Mouse (Mus musculus) gastrocnemius, postnatal 4 days (tissue): Measurements from ENCODE around the gene Cep126. TPM values are rescaled to one million over a fixed set of nuclear protein-coding genes. Genes with fewer than 3 reads are reported as not detected.

Source experiments
- total RNA-seq, 2 experiments: library from RNA; stranded (reverse); gene quantifications; 2 replicates each; pipeline ENCODE4 v1.2.3; 2021

The Cep126 gene
- total RNA-seq, 2 experiments from 2014 or later = 1.8 to 1.9 TPM

Other genes with a start within 250 kb of the Cep126 start
- gene Yap1, start 129.7 kb downstream of the Cep126 start, total RNA-seq = 100 to 1,000 TPM; 108 to 111 TPM
- 1 to 10 TPM; 3.1 to 4.5 TPM for gene Cfap300, start 91.5 kb downstream of the Cep126 start, total RNA-seq